In the genomic region with DNA sequence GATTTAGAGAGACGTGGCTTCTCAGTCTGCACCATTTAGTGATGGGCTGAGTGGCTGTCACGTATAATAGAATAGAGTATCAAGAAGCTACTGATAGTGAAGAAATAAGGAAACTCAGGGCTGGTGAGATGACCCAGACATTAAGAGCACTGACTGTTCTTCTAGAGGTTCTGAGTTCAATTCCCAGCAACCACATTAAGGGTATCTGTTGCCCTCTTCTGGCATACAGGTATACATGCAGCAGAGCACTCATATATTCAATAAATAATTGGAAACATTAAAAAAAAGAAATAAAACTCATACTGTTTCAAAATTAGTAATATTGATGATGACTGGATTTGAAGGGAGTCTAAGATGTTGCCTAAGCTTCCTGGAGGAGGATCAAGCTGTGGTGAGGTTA, we compare ENCODE assay signal across 21 mouse cellular contexts. TPM values are rescaled to one million over a fixed set of nuclear protein-coding genes. Genes with fewer than 3 reads are reported as not detected.
DNase-seq lines count a peak whose midpoint lies in the region; ATAC-seq and TF ChIP-seq lines count a peak whose summit lies in the region.
"Had no signal": no experiment of that assay in that cellular context is flagged by ENCODE, and none has a peak within 500 bp of the region (broad histone marks: within the 10 kb centered on the region; RNA-seq: fewer than 3 reads in every experiment).

No protein-coding gene starts in this region.

- DNase-seq in layer of hippocampus, adult 2 months (ENCODE audit: low spot score in 2 of 2): no peak
- DNase-seq in layer of hippocampus, adult 18-20 months (ENCODE audit: low spot score in 2 of 2): no peak
- DNase-seq in G1E (ENCODE audit: low spot score): no peak
- no peak for DNase-seq in stomach, postnatal 0 days (ENCODE audit: low spot score)
- DNase-seq in gastrocnemius, postnatal 10 days: no peak
- DNase-seq: adrenal gland, adult 8-10 months; adrenal gland, postnatal 14 days; adrenal gland, postnatal 36 days; cerebellum, adult 11-12 months; cerebellum, adult 2 months; cerebellum, adult 9-10 months; cerebellum, postnatal 10 days; cerebellum, postnatal 25 days; forebrain, postnatal 0 days had no signal

- no peaks in the 10 kb centered on the region for H3K9me3 ChIP-seq in G1E (replicated peaks)
- H3K9me3 ChIP-seq in stomach, postnatal 0 days (ENCODE audit: control insufficient read depth, low read length): no peaks in the 10 kb centered on the region
- H3K9me3 ChIP-seq: embryonic facial prominence, embryonic 10.5 days; embryonic facial prominence, embryonic 12.5 days; forebrain, embryonic 13.5 days; forebrain, embryonic 15.5 days had no signal

- H3K36me3 ChIP-seq in G1E (replicated peaks): no peaks in the 10 kb centered on the region
- H3K36me3 ChIP-seq in stomach, postnatal 0 days (ENCODE audit: control insufficient read depth, insufficient read depth, low read length): no peaks in the 10 kb centered on the region
- H3K36me3 ChIP-seq: embryonic facial prominence, embryonic 10.5 days; embryonic facial prominence, embryonic 12.5 days; forebrain, embryonic 15.5 days had no signal

- H3K9ac ChIP-seq in stomach, postnatal 0 days (ENCODE audit: low read length): no peak overlapping the region
- H3K9ac ChIP-seq: embryonic facial prominence, embryonic 12.5 days; forebrain, embryonic 13.5 days; forebrain, embryonic 15.5 days; forebrain, postnatal 0 days had no signal

- WGBS in stomach, postnatal 0 days: 83% methylated on average over 2 of the region's 2 CpGs

- peaks cover 15% of the 10 kb centered on the region for H3K4me1 ChIP-seq in G1E (ENCODE audit: insufficient read depth, low read depth, low read length)
- H3K4me1 ChIP-seq in stomach, postnatal 0 days (replicated peaks; ENCODE audit: control insufficient read depth, insufficient read depth): no peaks in the 10 kb centered on the region
- H3K4me1 ChIP-seq: embryonic facial prominence, embryonic 10.5 days; embryonic facial prominence, embryonic 12.5 days; forebrain, embryonic 13.5 days; forebrain, embryonic 15.5 days had no signal

- H3K4me3 ChIP-seq in layer of hippocampus, adult 2 months: no peak overlapping the region
- no peak overlapping the region for H3K4me3 ChIP-seq in G1E (ENCODE audit: low read depth, low read length)
- H3K4me3 ChIP-seq in stomach, postnatal 0 days (ENCODE audit: low read depth, low read length): no peak overlapping the region
- H3K4me3 ChIP-seq: embryonic facial prominence, embryonic 10.5 days; embryonic facial prominence, embryonic 12.5 days; forebrain, embryonic 13.5 days; forebrain, embryonic 15.5 days had no signal

- TF ChIP-seq EP300 in stomach, postnatal 0 days (optimal IDR thresholded peaks at IDR 0.05): no peak

- H3K27ac ChIP-seq in layer of hippocampus, adult 2 months: no peak overlapping the region
- no peak overlapping the region for H3K27ac ChIP-seq in stomach, postnatal 0 days (replicated peaks)
- H3K27ac ChIP-seq: embryonic facial prominence, embryonic 10.5 days; embryonic facial prominence, embryonic 12.5 days; forebrain, embryonic 13.5 days; forebrain, embryonic 15.5 days had no signal

- TF ChIP-seq CTCF in layer of hippocampus, adult 2 months (conservative IDR thresholded peaks at IDR 0.05): peak; percentile 57
- TF ChIP-seq CTCF in G1E (IDR thresholded peaks at IDR 0.05; ENCODE audit: low read depth, low read length): no peak
- TF ChIP-seq CTCF in stomach, postnatal 0 days (IDR thresholded peaks at IDR 0.05; ENCODE audit: low read depth): no peak; the same call in 1 of the 2 replicates

- ATAC-seq in G1E (ENCODE audit: extremely low read depth, insufficient number of reproducible peaks, low FRiP score, poor library complexity, severe bottlenecking): 0 out of 2 replicates have a peak, but pooled peaks have one; percentile 2
- 0 out of 2 replicates have a peak, but pooled peaks have one; percentile 52 for ATAC-seq in megakaryocyte-erythroid progenitor cell, adult 5-6 weeks (replicated peaks; ENCODE audit: low FRiP score, low TSS enrichment, poor library complexity, severe bottlenecking)
- no peak for ATAC-seq in stomach, postnatal 0 days (ENCODE audit: low FRiP score, low TSS enrichment)
- ATAC-seq: activated CD4-positive, CD25-positive, alpha-beta regulatory T cell, adult 4 months; forebrain, embryonic 13.5 days; forebrain, embryonic 15.5 days; forebrain, postnatal 0 days; Patski had no signal

- no peak overlapping the region for H3K4me2 ChIP-seq in stomach, postnatal 0 days (replicated peaks; ENCODE audit: low read depth)
- H3K4me2 ChIP-seq: embryonic facial prominence, embryonic 12.5 days; forebrain, embryonic 13.5 days; forebrain, embryonic 15.5 days had no signal

- no peaks in the 10 kb centered on the region for H3K27me3 ChIP-seq in G1E (ENCODE audit: insufficient read depth, low read length)
- no peaks in the 10 kb centered on the region for H3K27me3 ChIP-seq in stomach, postnatal 0 days (ENCODE audit: control insufficient read depth, insufficient read depth, low read length)
- H3K27me3 ChIP-seq: embryonic facial prominence, embryonic 12.5 days; forebrain, embryonic 13.5 days; forebrain, embryonic 15.5 days; Patski had no signal

RNA-seq across cellular contexts. Expression of gene Mctp1, which starts 47.6 kb away (rescaled TPM):
- 10 to 100 TPM; 56.1 to 62.0 TPM for total RNA-seq in layer of hippocampus, adult 2 months (2021)
- 10 to 100 TPM; 52.1 to 53.4 TPM for total RNA-seq in layer of hippocampus, adult 18-20 months (2021)
- total RNA-seq in G1E (2014; fragmentation: Nextera tagmentation) (16.7 and 21.0 TPM in 2 replicates), G1E (2017) (14.8 and 15.6 TPM in 2 replicates)
- 1.4 and 1.7 TPM in 2 replicates for polyA plus RNA-seq in G1E (2012)
- 2.5 and 5.9 TPM in 2 replicates for total RNA-seq in megakaryocyte-erythroid progenitor cell, adult 5-6 weeks (2014; fragmentation: Nextera tagmentation)
- total RNA-seq in megakaryocyte-erythroid progenitor cell, adult 5-6 weeks (2017): 6.4 and 11.8 TPM in 2 replicates
- 1.1 and 1.2 TPM in 2 replicates for polyA plus RNA-seq in stomach, postnatal 0 days (2015; fragmentation: Nextera tagmentation; extraction: Ambion mirVana)
- 1 to 10 TPM; 1.7 TPM for total RNA-seq in gastrocnemius, postnatal 10 days (2021)
